Mouse (Mus musculus): Measurements from ENCODE around the gene Zfp513. TPM values are rescaled to one million over a fixed set of nuclear protein-coding genes. Genes with fewer than 3 reads are reported as not detected.
A peak's percentile ranks its signal among the peaks of the same experiment; 100 is the strongest.

Zfp513 gene
- total RNA-seq, 4 experiments from 2014 or later = 24.1 to 31.4 (median 28.4) TPM

DNA sequence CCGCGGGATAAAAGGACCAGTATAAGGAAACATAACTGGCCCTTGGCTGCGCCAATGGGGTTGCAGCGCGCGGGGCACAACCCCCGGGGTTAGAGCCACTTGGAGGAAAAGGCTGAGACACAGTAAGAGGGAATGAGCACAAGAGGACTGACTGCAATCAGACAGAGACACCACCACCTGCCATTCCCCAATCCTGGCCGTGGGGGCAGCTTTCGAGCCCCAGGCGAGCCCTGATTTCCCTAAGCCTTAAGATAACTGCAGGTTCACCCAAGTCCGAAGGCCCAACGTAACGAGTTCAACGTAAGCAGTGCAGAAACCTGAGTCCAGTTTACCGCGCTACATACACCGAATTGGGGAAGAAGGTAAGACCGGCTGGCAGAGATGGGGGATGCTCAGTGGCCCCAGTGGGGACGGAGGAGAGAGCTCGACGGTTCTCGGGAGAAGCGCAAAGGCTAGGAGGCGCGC, 22.8 kb downstream of the Zfp513 start:
- DNase-seq (ENCODE audit: low spot score in 2 of 2) = no peak

DNA sequence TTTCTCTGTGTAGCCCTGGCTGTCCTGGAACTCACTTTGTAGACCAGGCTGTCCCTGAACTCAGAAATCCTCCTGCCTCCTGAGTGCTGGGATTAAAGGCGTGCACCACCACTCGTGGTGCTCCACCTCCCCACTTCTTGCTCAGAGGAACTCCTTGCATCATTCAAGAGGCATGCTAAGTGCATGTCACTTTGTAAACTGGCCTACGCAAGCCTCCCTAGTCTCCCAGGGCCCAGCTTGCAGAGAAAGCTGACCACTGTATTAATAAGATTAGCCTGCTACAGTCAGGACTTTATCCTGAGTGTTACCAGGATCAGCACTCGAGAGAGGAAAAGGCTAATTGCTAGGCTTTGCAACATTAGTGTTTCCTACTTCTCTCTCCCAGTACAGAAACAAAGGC, 33.5 kb downstream of the Zfp513 start:
- DNase-seq (ENCODE audit: low spot score in 2 of 2) = no peak

DNA sequence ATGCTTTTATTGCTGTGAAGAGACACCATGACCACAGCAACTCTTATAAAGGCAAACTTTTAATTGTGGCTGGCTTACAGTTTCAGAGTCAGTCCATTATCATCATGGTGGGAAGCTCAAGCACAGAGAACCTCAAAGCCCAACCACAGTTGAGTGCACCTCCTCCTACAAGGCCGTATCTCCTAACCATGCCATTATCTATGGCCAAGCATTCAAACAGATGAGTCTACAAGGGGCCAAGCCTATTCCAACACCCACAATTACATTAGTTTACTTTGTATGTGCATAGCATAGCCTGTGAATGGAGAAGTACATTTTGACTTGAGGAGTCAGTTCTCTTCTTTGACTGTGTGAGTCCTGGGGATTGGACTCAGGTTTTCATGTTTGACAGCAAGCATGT, 37.2 kb downstream of the Zfp513 start:
- no peak for DNase-seq (ENCODE audit: low spot score in 2 of 2)

DNA sequence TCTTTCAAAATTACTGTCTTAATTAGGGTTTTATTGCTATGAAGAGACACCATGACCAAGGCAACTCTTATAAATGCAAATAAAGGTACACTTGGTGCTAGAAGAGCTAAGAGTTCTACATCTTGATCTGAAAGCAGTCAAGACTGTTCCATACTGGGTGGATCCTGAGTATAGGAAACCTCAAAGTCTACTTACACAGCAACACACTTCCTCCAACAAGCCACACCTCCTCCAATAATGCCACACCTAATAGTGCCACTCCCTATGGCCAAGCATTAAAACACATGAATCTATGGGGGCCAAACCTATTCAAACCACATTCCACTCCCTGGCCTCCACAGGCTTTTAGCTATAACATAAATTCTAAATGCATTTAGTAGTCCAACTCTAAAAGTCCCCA, 39.6 kb downstream of the Zfp513 start:
- no peak for DNase-seq (ENCODE audit: low spot score in 2 of 2)

DNA sequence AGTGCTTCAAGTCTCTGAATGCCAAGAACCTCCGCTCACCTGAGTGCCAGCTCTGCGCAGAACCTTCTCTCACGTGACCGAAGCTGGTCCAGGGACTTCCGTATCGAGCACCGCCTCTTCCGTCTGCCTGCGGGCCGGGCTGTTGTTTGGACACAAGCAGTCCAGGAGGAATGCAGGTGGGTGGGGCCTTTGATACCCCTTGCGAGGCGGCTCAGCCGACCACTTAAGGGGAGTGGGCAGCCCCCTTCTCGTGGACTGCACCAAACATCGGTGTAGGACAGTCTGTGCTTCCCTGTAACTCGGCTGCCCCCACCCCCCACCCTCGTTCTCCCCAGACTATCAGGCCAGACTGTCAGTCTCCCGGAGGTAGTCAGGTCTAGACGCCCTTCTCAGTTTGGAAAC, 48.0 kb downstream of the Zfp513 start, which contains the start of gene Mpv17:
TSS of gene Mpv17 (minus strand) at position 100 of the 402 bp plus-strand sequence.
- DNase-seq (ENCODE audit: low spot score in 2 of 2) = peak; percentile 71 to 84

DNA sequence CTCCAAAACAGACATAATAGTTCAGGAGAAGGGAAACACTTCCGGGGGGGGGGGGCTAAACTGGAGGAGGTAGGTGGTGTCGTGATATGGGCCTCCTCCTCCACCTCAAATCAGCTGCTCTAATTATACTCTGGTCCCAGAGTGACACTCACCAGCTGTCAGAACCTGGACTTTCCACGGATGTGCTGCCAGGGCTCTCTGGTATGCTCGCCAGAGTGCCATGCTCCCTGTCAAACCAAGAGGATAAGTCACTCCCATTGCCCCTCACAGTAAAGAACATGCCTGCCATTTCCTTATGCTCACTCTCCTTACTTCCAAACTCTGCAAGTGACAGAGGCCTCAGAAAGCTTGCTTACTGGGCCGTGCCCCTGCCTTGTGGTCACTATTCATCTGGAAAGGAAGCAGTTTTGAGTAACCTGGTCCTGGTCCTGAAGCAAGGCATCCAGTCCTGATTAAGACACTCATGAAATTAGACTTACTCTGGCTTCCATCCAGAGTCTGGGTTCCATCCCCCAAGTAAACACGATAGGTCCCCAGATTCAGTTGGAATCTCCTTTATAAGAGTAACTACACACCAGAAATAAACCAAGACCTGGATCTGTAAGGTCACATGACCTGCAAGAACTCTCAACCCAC, 48.5 kb downstream of the Zfp513 start:
- DNase-seq (ENCODE audit: low spot score in 2 of 2) = peak in 1 of 2 experiments; percentile 15

DNA sequence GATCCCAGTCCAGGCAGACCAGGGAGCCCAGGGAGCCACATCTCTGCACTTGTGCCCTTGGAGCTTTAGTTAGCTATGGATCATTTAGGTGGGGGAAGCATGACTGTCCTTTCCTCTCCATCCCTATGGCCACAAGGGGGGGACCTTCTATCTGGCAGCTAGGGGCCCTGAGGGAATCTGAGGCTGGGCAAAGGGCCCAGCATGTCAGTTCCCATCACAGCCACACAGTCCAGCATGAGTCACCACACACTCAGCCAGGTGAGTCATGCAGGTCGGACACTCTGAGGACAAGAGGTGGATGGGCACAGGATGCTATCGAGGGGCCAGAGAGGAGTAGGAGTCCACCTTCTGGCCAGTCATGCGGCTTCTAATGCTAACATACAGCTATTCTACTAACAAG, 50.4 kb downstream of the Zfp513 start:
- no peak for DNase-seq (ENCODE audit: low spot score in 2 of 2)

DNA sequence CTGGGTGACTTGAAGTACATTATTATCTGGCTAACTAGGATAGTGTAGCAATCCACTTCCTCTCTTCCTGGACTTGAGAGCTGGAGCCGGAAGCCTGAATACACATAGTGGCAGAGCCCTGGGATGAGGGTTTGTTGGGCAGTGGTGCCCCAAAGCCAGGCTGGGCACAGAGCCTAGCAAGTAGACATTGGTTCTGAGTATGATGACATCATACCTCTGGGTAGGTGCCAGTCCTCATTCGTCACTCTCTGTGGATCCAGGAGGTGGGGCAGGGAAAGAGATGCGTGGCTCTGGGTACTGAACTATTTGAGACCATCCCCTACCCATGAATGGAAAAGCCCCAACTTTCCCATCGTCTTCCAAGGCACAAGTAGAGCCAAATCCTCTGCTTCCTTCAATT, 52.3 kb downstream of the Zfp513 start:
- no peak for DNase-seq (ENCODE audit: low spot score in 2 of 2)

Other genes with a start within 250 kb of the Zfp513 start
- gene Preb, start 241.9 kb downstream of the Zfp513 start, total RNA-seq (2022) = 100 to 1,000 TPM; 114 to 135 (median 128) TPM
- under 1 TPM; 0.12 to 0.27 (median 0.16) TPM for gene Tcf23, start 233.6 kb downstream of the Zfp513 start, total RNA-seq (2022)
- gene Atraid, start 154.0 kb downstream of the Zfp513 start, total RNA-seq (2022) = 10 to 100 TPM; 77.1 to 86.3 (median 80.2) TPM
- 10 to 100 TPM; 16.1 to 22.2 (median 20.6) TPM for gene Slc5a6, start 153.4 kb downstream of the Zfp513 start, total RNA-seq (2022)
- gene Cad, start 147.5 kb downstream of the Zfp513 start, total RNA-seq (2022) = 10 to 100 TPM; 16.8 to 28.5 (median 20.1) TPM
- gene Dnajc5g, start 96.0 kb downstream of the Zfp513 start, total RNA-seq (2022) = not detected
- 100 to 1,000 TPM; 102 to 124 (median 110) TPM for gene Slc30a3, start 94.1 kb downstream of the Zfp513 start, total RNA-seq (2022)
- gene Trim54, start 85.6 kb downstream of the Zfp513 start, total RNA-seq (2022) = 1 to 10 TPM in 2 of 4 experiments, under 1 TPM in 2; 0.50 to 2.0 (median 1.1) TPM
- gene Ucn, start 63.5 kb downstream of the Zfp513 start, total RNA-seq (2022) = 1 to 10 TPM in 1 of 4 experiments, not detected in 3; 2.3 TPM
- 10 to 100 TPM; 44.3 to 56.1 (median 49.9) TPM for gene Mpv17, start 48.1 kb downstream of the Zfp513 start, total RNA-seq (2022)
- gene Gm29609, start 22.4 kb downstream of the Zfp513 start, total RNA-seq (2022) = 1 to 10 TPM; 1.8 to 6.0 (median 2.5) TPM
- gene Gtf3c2, start 22.2 kb downstream of the Zfp513 start, total RNA-seq (2022) = 10 to 100 TPM; 49.8 to 65.0 (median 58.1) TPM
- gene Snx17, start 9.1 kb downstream of the Zfp513 start, total RNA-seq (2022) = 10 to 100 TPM; 80.7 to 85.0 (median 83.6) TPM
- 10 to 100 TPM; 30.1 to 37.0 (median 36.1) TPM for gene Eif2b4, start 8.9 kb downstream of the Zfp513 start, total RNA-seq (2022)
- gene Ppm1g, start 18.4 kb upstream of the Zfp513 start, total RNA-seq (2022) = 10 to 100 TPM; 64.9 to 77.9 (median 75.5) TPM
- gene Nrbp1, start 38.6 kb upstream of the Zfp513 start, total RNA-seq (2022) = 10 to 100 TPM; 85.2 to 91.1 (median 87.6) TPM
- gene Gm9970, start 38.9 kb upstream of the Zfp513 start, total RNA-seq (2022) = under 1 TPM in 2 of 4 experiments, not detected in 2; 0.74 to 0.89 TPM
- gene Krtcap3, start 49.4 kb upstream of the Zfp513 start, total RNA-seq (2022) = 1 to 10 TPM; 1.5 to 3.6 (median 2.5) TPM
- 10 to 100 TPM; 75.0 to 98.2 (median 83.8) TPM for gene Ift172, start 88.8 kb upstream of the Zfp513 start, total RNA-seq (2022)
- 100 to 1,000 TPM; 132 to 144 (median 133) TPM for gene Fndc4, start 93.8 kb upstream of the Zfp513 start, total RNA-seq (2022)
- under 1 TPM in 2 of 4 experiments, not detected in 2; 0.11 to 0.44 TPM for gene Gckr, start 95.1 kb upstream of the Zfp513 start, total RNA-seq (2022)

Data from left cerebral cortex, adult 8-10 months (tissue).